Mouse (Mus musculus) macrophage (primary cell): ENCODE results near the gene Cops2. TPM values are rescaled to one million over a fixed set of nuclear protein-coding genes. Genes with fewer than 3 reads are reported as not detected.

Experiments used
- H3K27ac ChIP-seq: fragments of 350-480 bp; formaldehyde crosslinking; 2 replicates; pipeline ENCODE4 v1.9.0; 2021
- H3K36me3 ChIP-seq: fragments of 350-480 bp; formaldehyde crosslinking; 2 replicates; pipeline ENCODE4 v1.9.0; 2021; ENCODE audit errors: inconsistent target
- H3K4me3 ChIP-seq: fragments of 350-480 bp; formaldehyde crosslinking; 2 replicates; pipeline ENCODE4 v1.9.0; 2021; ENCODE audit errors: inconsistent target
- H3K79me2 ChIP-seq: fragments of 350-480 bp; formaldehyde crosslinking; 2 replicates; pipeline ENCODE4 v1.9.0; 2021; ENCODE audit errors: inconsistent target
- WGBS: methylation state at CpG from one replicate; pipeline ENCODE4 v1.1.7; 2026; ENCODE audit warnings: inconsistent platforms; ENCODE audit not compliant: missing documents; 5-methylcytosine and 5-hydroxymethylcytosine counted together
- polyA plus RNA-seq: library from polyadenylated mRNA; stranded (reverse); fragments of 250-400 nt; gene quantifications from 3 replicates; pipeline ENCODE4 v1.2.4, GENCODE M21; 2018; ENCODE audit warnings: inconsistent platforms
- total RNA-seq, 78 experiments: library from RNA; depleted of rRNA; stranded (reverse); fragments of 250-400 nt; gene quantifications; 1 replicate in 9 of 78; 2 replicates in 24 of 78; 3 replicates in 43 of 78; 4 replicates in 2 of 78; pipeline ENCODE4 v1.2.4; 2018; ENCODE audit warnings: inconsistent platforms in 56 of 78

Cops2 gene
- 10 to 100 TPM; 19.3 to 62.0 (median 42.0) TPM for total RNA-seq (2018; cell fraction: chromatin; rRNA removed)
- 100 to 1,000 TPM in 1 of 26 experiments, 10 to 100 TPM in 25; 55.2 to 129 (median 67.0) TPM for total RNA-seq (2018; cell fraction: cytosol; rRNA removed)
- 10 to 100 TPM; 18.8 to 64.2 (median 38.8) TPM for total RNA-seq (2018; cell fraction: nucleus; rRNA removed)
- polyA plus RNA-seq: 77.0 to 107 TPM (median 88.1 TPM) in 3 replicates

- whole genome bisulfite sequencing: under 1% methylated on average over 52 of the region's 54 CpGs
- Histone ChIP-seq H3K4me3 (peak within 1 kb of the TSS; percentile 85), H3K27ac (peak within 1 kb of the TSS; percentile 31; the same call in 1 of the 2 replicates), H3K79me2 (peaks cover 51% of the 10 kb centered on the region), H3K36me3 (no peaks in the 10 kb centered on the region)
These were observed at the start of gene Cops2, which contains the start of gene Galk2 for GRCm38 (mm10) chr2:125858521-125859280. Cops2 (minus strand) TSS chr2:125859139. Galk2 (plus strand) TSS chr2:125859109.

GRCm38 (mm10) chr2:125907580-125908255 is 48.8 kb upstream of the Cops2 start:
- Histone ChIP-seq H3K4me3 (no peak overlapping the region), H3K27ac (no peak overlapping the region), H3K79me2 (no peaks in the 10 kb centered on the region), H3K36me3 (peaks cover 38% of the 10 kb centered on the region)
- 91% methylated on average over 4 of the region's 4 CpGs for whole genome bisulfite sequencing

DNA sequence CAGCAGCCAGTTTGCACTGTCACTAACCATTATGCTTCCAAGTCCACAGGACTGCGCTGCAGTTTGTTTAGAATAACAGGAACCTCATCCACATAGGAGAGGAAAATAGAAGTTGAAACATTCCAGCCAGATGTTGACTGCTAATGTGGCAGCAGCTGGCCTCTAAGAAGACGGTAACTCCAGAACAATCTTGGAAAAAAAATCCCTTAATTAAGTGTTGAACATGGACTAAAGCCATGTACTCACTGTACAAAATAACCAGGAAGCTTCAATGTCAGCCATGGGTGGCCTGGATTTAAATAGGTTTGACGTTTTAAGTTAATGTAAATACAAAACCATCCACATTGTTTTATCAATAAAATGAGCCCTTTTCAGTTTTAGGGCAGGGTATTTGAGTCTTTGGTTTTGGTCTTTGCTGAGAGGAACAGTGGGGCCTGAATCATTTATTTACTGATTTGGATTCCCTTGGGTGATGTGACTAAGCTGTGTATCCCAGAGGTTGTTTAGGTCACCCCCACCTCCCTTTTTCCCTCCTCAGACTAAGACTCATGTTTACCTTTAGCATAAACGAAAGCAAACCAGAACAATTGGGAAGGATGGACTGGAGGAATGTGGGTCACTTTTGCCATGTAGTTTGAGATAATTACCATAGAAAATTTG is 47.6 kb upstream of the Cops2 start:
- 96% methylated on average over 4 of the region's 4 CpGs for WGBS
- Histone ChIP-seq H3K27ac (no peak overlapping the region), H3K79me2 (no peaks in the 10 kb centered on the region), H3K36me3 (peaks cover 47% of the 10 kb centered on the region), H3K4me3 (no peak overlapping the region)

DNA sequence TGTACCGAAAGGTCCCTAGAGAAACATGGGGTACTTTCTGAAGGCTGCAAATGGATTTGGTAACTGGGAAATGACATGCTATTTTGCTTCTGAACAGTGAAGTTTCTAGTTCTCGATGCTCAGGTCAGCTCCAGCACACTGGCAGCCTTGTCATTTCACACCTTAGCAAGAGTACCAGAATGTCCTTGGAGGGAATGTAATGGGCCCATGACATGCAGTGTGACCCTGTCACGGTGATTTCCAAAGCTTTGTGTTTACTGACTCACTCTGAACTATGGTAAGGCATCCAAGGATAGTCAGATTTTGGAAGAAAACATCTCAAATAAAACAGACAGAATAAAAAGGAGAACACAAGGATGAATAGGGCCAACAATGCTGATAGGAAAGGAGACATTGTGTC is 42.5 kb upstream of the Cops2 start:
- Histone ChIP-seq H3K4me3 (no peak overlapping the region), H3K27ac (no peak overlapping the region), H3K36me3 (peaks cover 57% of the 10 kb centered on the region), H3K79me2 (no peaks in the 10 kb centered on the region)
- 90% methylated on average over 3 of the region's 3 CpGs for WGBS

DNA sequence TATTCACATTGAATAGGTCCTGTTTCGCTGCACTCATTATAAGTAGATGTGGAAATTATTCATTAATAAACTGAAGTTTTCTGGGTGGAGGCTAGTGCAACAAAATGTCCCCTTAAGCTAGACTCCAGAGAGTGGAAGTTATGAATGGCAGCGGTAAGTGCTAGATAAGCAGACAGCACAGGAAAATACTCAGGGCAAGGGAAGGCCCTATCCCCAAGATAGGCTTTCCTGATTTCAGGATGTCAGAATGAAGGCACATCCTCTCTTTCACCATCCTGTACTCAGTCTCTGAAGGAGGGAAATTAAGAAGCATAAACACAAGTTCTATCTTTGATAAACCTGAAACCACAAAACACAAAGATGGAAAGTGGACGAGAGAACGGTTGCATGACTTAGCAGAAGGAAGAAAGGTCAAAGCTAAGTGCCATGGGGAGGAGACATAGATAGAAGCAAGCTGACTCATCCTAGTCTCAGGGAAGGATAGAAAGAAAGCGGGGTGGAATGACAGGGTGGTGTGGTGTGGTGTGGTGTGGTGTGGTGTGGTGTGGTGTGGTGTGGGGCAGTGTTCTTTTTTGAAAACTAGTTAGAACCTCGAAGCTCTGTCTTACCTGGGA is 42.0 kb upstream of the Cops2 start:
- no peak overlapping the region for H3K4me3 ChIP-seq
- peaks cover 52% of the 10 kb centered on the region for H3K36me3 ChIP-seq
- 59% methylated on average over 6 of the region's 6 CpGs for WGBS
- no peaks in the 10 kb centered on the region for H3K79me2 ChIP-seq
- H3K27ac ChIP-seq: no peak overlapping the region

GRCm38 (mm10) chr2:125896355-125896754 is 37.4 kb upstream of the Cops2 start:
- peaks cover 38% of the 10 kb centered on the region for H3K36me3 ChIP-seq
- no peak overlapping the region for H3K27ac ChIP-seq
- WGBS: 98% methylated on average over 3 of the region's 3 CpGs
- no peaks in the 10 kb centered on the region for H3K79me2 ChIP-seq
- H3K4me3 ChIP-seq: no peak overlapping the region

DNA sequence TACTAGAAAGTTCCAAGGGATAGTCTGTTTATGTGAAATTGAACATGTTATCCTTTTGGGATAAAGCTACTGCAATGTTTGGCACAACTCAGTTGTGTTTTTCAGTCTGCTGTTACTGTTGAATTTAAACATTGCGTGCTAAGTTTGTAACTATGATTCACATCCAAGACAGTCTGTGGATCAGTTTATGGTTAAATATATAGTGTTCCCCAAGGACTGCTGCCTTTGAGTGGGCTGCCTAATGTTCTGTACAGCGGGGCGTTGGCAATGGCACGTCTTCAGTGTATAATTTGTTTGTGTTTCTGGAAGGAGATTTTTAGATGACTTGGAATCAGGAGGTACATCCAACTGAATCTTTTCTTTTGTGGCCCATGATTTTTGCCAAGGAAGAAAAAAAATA is 36.2 kb upstream of the Cops2 start:
- 99% methylated on average over 4 of the region's 4 CpGs for WGBS
- Histone ChIP-seq H3K4me3 (no peak overlapping the region), H3K27ac (no peak overlapping the region), H3K79me2 (no peaks in the 10 kb centered on the region), H3K36me3 (peaks cover 31% of the 10 kb centered on the region)

GRCm38 (mm10) chr2:125893096-125893495 is 34.2 kb upstream of the Cops2 start:
- Histone ChIP-seq H3K36me3 (peaks cover 38% of the 10 kb centered on the region), H3K27ac (no peak overlapping the region), H3K4me3 (no peak overlapping the region), H3K79me2 (no peaks in the 10 kb centered on the region)
- 60% methylated on average over 6 of the region's 6 CpGs for whole genome bisulfite sequencing

DNA sequence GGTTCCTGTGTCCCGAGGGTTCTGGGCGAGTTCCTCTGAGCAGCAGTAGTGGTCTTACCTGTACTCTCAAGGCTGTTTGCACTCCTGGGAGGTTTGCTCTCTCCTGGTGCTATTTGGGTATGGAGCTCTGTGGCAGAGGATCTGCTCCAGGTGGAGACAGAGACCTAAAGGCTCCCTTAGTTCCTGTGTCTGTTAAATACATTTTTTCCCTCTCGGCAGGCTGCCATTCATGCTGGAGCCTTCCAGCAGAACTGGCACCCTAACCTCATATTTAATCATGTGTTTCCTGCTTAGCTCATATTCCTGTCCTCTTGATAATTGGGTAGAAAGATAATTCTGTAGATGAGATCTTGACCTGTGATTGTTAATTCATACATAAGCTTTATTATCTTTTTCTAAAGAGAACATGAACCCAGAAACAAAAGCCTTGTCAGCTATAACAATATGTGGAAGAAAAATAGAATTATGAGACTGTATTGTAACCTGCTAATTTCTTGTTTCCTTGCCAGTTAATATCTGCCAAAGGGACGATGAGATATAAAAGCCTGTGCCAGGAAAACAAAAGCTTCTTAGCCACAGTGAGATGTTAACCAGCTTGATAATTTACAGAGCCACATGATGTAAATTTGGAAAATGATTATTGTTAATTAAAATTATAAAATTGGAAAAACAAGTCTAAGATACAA is 27.1 kb upstream of the Cops2 start:
- Histone ChIP-seq H3K4me3 (no peak overlapping the region), H3K36me3 (peaks cover 23% of the 10 kb centered on the region), H3K27ac (no peak overlapping the region), H3K79me2 (peaks cover 68% of the 10 kb centered on the region)
- WGBS: 100% methylated on average over 2 of the region's 4 CpGs

DNA sequence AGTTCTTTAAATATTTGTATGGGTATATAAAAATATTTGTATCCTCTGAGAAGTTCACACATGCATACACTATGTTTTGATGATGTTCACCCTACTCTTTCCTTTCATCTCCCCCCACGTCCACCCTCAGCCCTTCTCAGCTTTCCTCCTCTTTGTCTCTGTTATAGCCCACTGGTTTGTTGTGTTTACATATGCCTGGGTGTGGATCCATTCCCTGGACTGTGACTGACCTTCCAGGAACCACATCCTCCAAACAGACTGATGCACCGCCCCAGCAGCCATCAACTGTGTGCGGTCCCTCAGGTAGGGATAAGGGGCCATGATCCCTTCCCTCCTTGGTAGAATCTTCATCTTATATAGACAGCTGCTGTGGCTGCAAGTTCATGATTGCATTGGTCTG is 11.2 kb upstream of the Cops2 start:
- H3K36me3 ChIP-seq: peaks cover 12% of the 10 kb centered on the region; the same call in 1 of the 2 replicates
- H3K79me2 ChIP-seq: peaks cover 64% of the 10 kb centered on the region
- 100% methylated on average over 3 of the region's 3 CpGs for WGBS
- no peak overlapping the region for H3K4me3 ChIP-seq
- no peak overlapping the region for H3K27ac ChIP-seq

DNA sequence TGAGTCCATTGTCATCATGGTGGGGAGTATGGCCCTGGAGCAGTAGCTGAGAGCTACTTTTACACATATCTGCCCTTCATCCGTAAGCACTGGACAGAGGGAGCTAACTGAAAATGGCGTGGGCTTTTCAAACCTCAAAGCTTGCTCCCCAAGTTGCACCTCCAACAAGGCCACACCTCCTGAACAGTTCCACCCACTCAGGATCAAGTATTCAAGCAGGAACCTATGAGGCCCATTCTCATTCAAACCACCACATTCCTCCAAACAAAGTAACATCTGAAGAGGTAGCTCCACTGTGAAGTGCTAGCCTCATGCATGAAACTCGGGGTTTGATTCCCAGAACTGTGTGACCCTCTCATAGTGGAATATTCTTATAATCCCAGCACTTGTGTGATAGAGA is 9.4 kb upstream of the Cops2 start:
- Histone ChIP-seq H3K4me3 (no peak overlapping the region), H3K36me3 (peaks cover 12% of the 10 kb centered on the region; the same call in 1 of the 2 replicates), H3K27ac (no peak overlapping the region), H3K79me2 (peaks cover 58% of the 10 kb centered on the region)
- WGBS: 97% methylated on average over 3 of the region's 3 CpGs

GRCm38 (mm10) chr2:125866058-125866740 is 7.3 kb upstream of the Cops2 start:
- peak overlapping the region; percentile 84 for H3K4me3 ChIP-seq
- peak overlapping the region; percentile 81 for H3K27ac ChIP-seq
- peaks cover 52% of the 10 kb centered on the region for H3K79me2 ChIP-seq
- WGBS: 3% methylated on average over 23 of the region's 23 CpGs
- H3K36me3 ChIP-seq: peaks cover 12% of the 10 kb centered on the region; the same call in 1 of the 2 replicates

GRCm38 (mm10) chr2:125865585-125865984 is 6.6 kb upstream of the Cops2 start:
- peaks cover 46% of the 10 kb centered on the region for H3K79me2 ChIP-seq
- no peak overlapping the region for H3K27ac ChIP-seq
- peaks cover 9% of the 10 kb centered on the region; the same call in 1 of the 2 replicates for H3K36me3 ChIP-seq
- H3K4me3 ChIP-seq: no peak overlapping the region; the same call in 1 of the 2 replicates
